In genomic region chrX:33926344-33926743, GRCm38 (mm10) we compare ENCODE assay signal across 20 mouse cellular contexts. TPM values are rescaled to one million over a fixed set of nuclear protein-coding genes. Genes with fewer than 3 reads are reported as not detected.
DNase-seq lines count a peak whose midpoint lies in the region.
"Had no signal": no experiment of that assay in that cellular context is flagged by ENCODE, and none has a peak within 500 bp of the region (broad histone marks: within the 10 kb centered on the region; RNA-seq: fewer than 3 reads in every experiment).

No protein-coding gene starts in this region.

- DNase-seq in gastrocnemius, postnatal 25 days, result peak; percentile 5
- DNase-seq in ovary, postnatal 10 days (ENCODE audit: low spot score), result peak; percentile 0
- DNase-seq in urinary bladder, adult 2 months (ENCODE audit: low spot score), result peak; percentile 19

RNA-seq across cellular contexts. Expression of gene Btbd35f6, which starts 30.0 kb away (rescaled TPM):
- not detected for total RNA-seq in gastrocnemius, postnatal 25 days (2021)
- not detected in 2 replicates for polyA plus RNA-seq in urinary bladder, adult 2 months (2012; rRNA removed)
- total RNA-seq: adrenal gland, adult 18-20 months; adrenal gland, adult 2 months; adrenal gland, adult 8-10 months; adrenal gland, postnatal 10 days; adrenal gland, postnatal 14 days; adrenal gland, postnatal 25 days; adrenal gland, postnatal 36 days; adrenal gland, postnatal 4 days; CH12.LX; ES-E14; G1E; MEL had no signal
- polyA plus RNA-seq: activated CD4-positive, CD25-positive, alpha-beta regulatory T cell, adult 4 months; adrenal gland, adult 2 months; brain, embryonic 14.5 days; C2C12; CD4-positive, CD25-positive, alpha-beta regulatory T cell, adult 4 months; G1E; Patski had no signal
